Mouse (Mus musculus): ENCODE measurements around the gene Smyd3. TPM values are rescaled to one million over a fixed set of nuclear protein-coding genes. Genes with fewer than 3 reads are reported as not detected.

Gene Smyd3
- polyA plus RNA-seq, 1 experiment from 2014 or later: 30.6 TPM

- H3K9ac ChIP-seq (ENCODE audit: low read depth, low read length): no peak overlapping the region
- H3K27me3 ChIP-seq (ENCODE audit: control insufficient read depth, insufficient read depth, low read depth, low read length): no peaks in the 10 kb centered on the region
- H3K9me3 ChIP-seq (replicated peaks; ENCODE audit: control insufficient read depth, low read length, poor library complexity, severe bottlenecking): no peaks in the 10 kb centered on the region
- H3K4me2 ChIP-seq (ENCODE audit: low read length): no peak overlapping the region
- ATAC-seq: no peak
- H3K4me1 ChIP-seq (ENCODE audit: control insufficient read depth, insufficient read depth, low read length): no peaks in the 10 kb centered on the region
- WGBS: 89% methylated on average over 6 of the region's 6 CpGs
- no peak overlapping the region for H3K27ac ChIP-seq (ENCODE audit: low read length)
- no peak overlapping the region for H3K4me3 ChIP-seq (ENCODE audit: low read depth, low read length)
- H3K36me3 ChIP-seq (ENCODE audit: control insufficient read depth, insufficient read depth, low read length): no peaks in the 10 kb centered on the region
Measured at GRCm38 (mm10) chr1:179286748-179287147, 231.1 kb downstream of the Smyd3 start.

GRCm38 (mm10) chr1:179282821-179283220 is 235.0 kb downstream of the Smyd3 start:
- Histone ChIP-seq H3K4me3 (ENCODE audit: low read depth, low read length) (no peak overlapping the region), H3K27ac (ENCODE audit: low read length) (no peak overlapping the region), H3K4me2 (ENCODE audit: low read length) (no peak overlapping the region), H3K9ac (ENCODE audit: low read depth, low read length) (no peak overlapping the region), H3K4me1 (ENCODE audit: control insufficient read depth, insufficient read depth, low read length) (no peaks in the 10 kb centered on the region), H3K9me3 (replicated peaks; ENCODE audit: control insufficient read depth, low read length, poor library complexity, severe bottlenecking) (no peaks in the 10 kb centered on the region), H3K27me3 (ENCODE audit: control insufficient read depth, insufficient read depth, low read depth, low read length) (no peaks in the 10 kb centered on the region), H3K36me3 (ENCODE audit: control insufficient read depth, insufficient read depth, low read length) (no peaks in the 10 kb centered on the region)
- 84% methylated on average over 5 of the region's 5 CpGs for WGBS
- ATAC-seq: no peak

GRCm38 (mm10) chr1:179281401-179282121 is 236.3 kb downstream of the Smyd3 start:
- Histone ChIP-seq H3K4me1 (ENCODE audit: control insufficient read depth, insufficient read depth, low read length) (no peaks in the 10 kb centered on the region), H3K4me2 (ENCODE audit: low read length) (no peak overlapping the region), H3K9me3 (replicated peaks; ENCODE audit: control insufficient read depth, low read length, poor library complexity, severe bottlenecking) (no peaks in the 10 kb centered on the region), H3K27me3 (ENCODE audit: control insufficient read depth, insufficient read depth, low read depth, low read length) (no peaks in the 10 kb centered on the region), H3K9ac (ENCODE audit: low read depth, low read length) (no peak overlapping the region), H3K4me3 (ENCODE audit: low read depth, low read length) (no peak overlapping the region), H3K27ac (ENCODE audit: low read length) (peak overlapping the region; percentile 29; the same call in 1 of the 2 replicates), H3K36me3 (ENCODE audit: control insufficient read depth, insufficient read depth, low read length) (no peaks in the 10 kb centered on the region)
- ATAC-seq: no peak
- WGBS: 74% methylated on average over 13 of the region's 13 CpGs

GRCm38 (mm10) chr1:179279116-179279515 is 238.7 kb downstream of the Smyd3 start:
- ATAC-seq: no peak
- no peak overlapping the region for H3K4me3 ChIP-seq (ENCODE audit: low read depth, low read length)
- no peaks in the 10 kb centered on the region for H3K9me3 ChIP-seq (replicated peaks; ENCODE audit: control insufficient read depth, low read length, poor library complexity, severe bottlenecking)
- no peaks in the 10 kb centered on the region for H3K4me1 ChIP-seq (ENCODE audit: control insufficient read depth, insufficient read depth, low read length)
- H3K36me3 ChIP-seq (ENCODE audit: control insufficient read depth, insufficient read depth, low read length): no peaks in the 10 kb centered on the region
- H3K27ac ChIP-seq (ENCODE audit: low read length): no peak overlapping the region
- H3K27me3 ChIP-seq (ENCODE audit: control insufficient read depth, insufficient read depth, low read depth, low read length): no peaks in the 10 kb centered on the region
- no peak overlapping the region for H3K9ac ChIP-seq (ENCODE audit: low read depth, low read length)
- 97% methylated on average over 4 of the region's 4 CpGs for WGBS
- no peak overlapping the region for H3K4me2 ChIP-seq (ENCODE audit: low read length)

- Histone ChIP-seq H3K27me3 (ENCODE audit: control insufficient read depth, insufficient read depth, low read depth, low read length) (no peaks in the 10 kb centered on the region), H3K36me3 (ENCODE audit: control insufficient read depth, insufficient read depth, low read length) (no peaks in the 10 kb centered on the region), H3K27ac (ENCODE audit: low read length) (no peak overlapping the region), H3K9me3 (replicated peaks; ENCODE audit: control insufficient read depth, low read length, poor library complexity, severe bottlenecking) (no peaks in the 10 kb centered on the region), H3K4me3 (ENCODE audit: low read depth, low read length) (no peak overlapping the region), H3K4me2 (ENCODE audit: low read length) (no peak overlapping the region), H3K4me1 (ENCODE audit: control insufficient read depth, insufficient read depth, low read length) (no peaks in the 10 kb centered on the region), H3K9ac (ENCODE audit: low read depth, low read length) (no peak overlapping the region)
- no peak for ATAC-seq
- WGBS: 89% methylated on average over 9 of the region's 9 CpGs
Measured at GRCm38 (mm10) chr1:179277346-179277745, 240.5 kb downstream of the Smyd3 start.

GRCm38 (mm10) chr1:179276866-179277265 is 241.0 kb downstream of the Smyd3 start:
- Histone ChIP-seq H3K4me1 (ENCODE audit: control insufficient read depth, insufficient read depth, low read length) (no peaks in the 10 kb centered on the region), H3K27me3 (ENCODE audit: control insufficient read depth, insufficient read depth, low read depth, low read length) (no peaks in the 10 kb centered on the region), H3K4me2 (ENCODE audit: low read length) (no peak overlapping the region), H3K9me3 (replicated peaks; ENCODE audit: control insufficient read depth, low read length, poor library complexity, severe bottlenecking) (no peaks in the 10 kb centered on the region), H3K27ac (ENCODE audit: low read length) (no peak overlapping the region), H3K36me3 (ENCODE audit: control insufficient read depth, insufficient read depth, low read length) (no peaks in the 10 kb centered on the region), H3K4me3 (ENCODE audit: low read depth, low read length) (no peak overlapping the region), H3K9ac (ENCODE audit: low read depth, low read length) (no peak overlapping the region)
- ATAC-seq: no peak
- WGBS: 90% methylated on average over 1 of the region's 1 CpGs

- Histone ChIP-seq H3K9ac (ENCODE audit: low read depth, low read length) (no peak overlapping the region), H3K36me3 (ENCODE audit: control insufficient read depth, insufficient read depth, low read length) (no peaks in the 10 kb centered on the region), H3K9me3 (replicated peaks; ENCODE audit: control insufficient read depth, low read length, poor library complexity, severe bottlenecking) (no peaks in the 10 kb centered on the region), H3K27me3 (ENCODE audit: control insufficient read depth, insufficient read depth, low read depth, low read length) (no peaks in the 10 kb centered on the region), H3K4me1 (ENCODE audit: control insufficient read depth, insufficient read depth, low read length) (no peaks in the 10 kb centered on the region), H3K4me2 (ENCODE audit: low read length) (no peak overlapping the region), H3K27ac (ENCODE audit: low read length) (no peak overlapping the region), H3K4me3 (ENCODE audit: low read depth, low read length) (no peak overlapping the region)
- ATAC-seq: no peak
- 90% methylated on average over 4 of the region's 4 CpGs for WGBS
Measured at GRCm38 (mm10) chr1:179272926-179273325, 244.9 kb downstream of the Smyd3 start.

GRCm38 (mm10) chr1:179272351-179272750 is 245.5 kb downstream of the Smyd3 start:
- Histone ChIP-seq H3K4me3 (ENCODE audit: low read depth, low read length) (no peak overlapping the region), H3K27ac (ENCODE audit: low read length) (no peak overlapping the region), H3K4me1 (ENCODE audit: control insufficient read depth, insufficient read depth, low read length) (no peaks in the 10 kb centered on the region), H3K9ac (ENCODE audit: low read depth, low read length) (no peak overlapping the region), H3K4me2 (ENCODE audit: low read length) (no peak overlapping the region), H3K27me3 (ENCODE audit: control insufficient read depth, insufficient read depth, low read depth, low read length) (no peaks in the 10 kb centered on the region), H3K36me3 (ENCODE audit: control insufficient read depth, insufficient read depth, low read length) (no peaks in the 10 kb centered on the region), H3K9me3 (replicated peaks; ENCODE audit: control insufficient read depth, low read length, poor library complexity, severe bottlenecking) (no peaks in the 10 kb centered on the region)
- no peak for ATAC-seq

GRCm38 (mm10) chr1:179266936-179267335 is 250.9 kb downstream of the Smyd3 start:
- H3K9me3 ChIP-seq (replicated peaks; ENCODE audit: control insufficient read depth, low read length, poor library complexity, severe bottlenecking): no peaks in the 10 kb centered on the region
- H3K27me3 ChIP-seq (ENCODE audit: control insufficient read depth, insufficient read depth, low read depth, low read length): no peaks in the 10 kb centered on the region
- 70% methylated on average over 3 of the region's 3 CpGs for WGBS
- H3K4me3 ChIP-seq (ENCODE audit: low read depth, low read length): no peak overlapping the region
- no peaks in the 10 kb centered on the region for H3K36me3 ChIP-seq (ENCODE audit: control insufficient read depth, insufficient read depth, low read length)
- H3K4me1 ChIP-seq (ENCODE audit: control insufficient read depth, insufficient read depth, low read length): peaks cover 8% of the 10 kb centered on the region
- no peak overlapping the region for H3K27ac ChIP-seq (ENCODE audit: low read length)
- ATAC-seq: no peak
- H3K9ac ChIP-seq (ENCODE audit: low read depth, low read length): no peak overlapping the region
- H3K4me2 ChIP-seq (ENCODE audit: low read length): no peak overlapping the region

Measured in midbrain, embryonic 16.5 days (tissue).